Mouse (Mus musculus): Measurements from ENCODE around the gene Pkd1l1. TPM values are rescaled to one million over a fixed set of nuclear protein-coding genes. Genes with fewer than 3 reads are reported as not detected.

The Pkd1l1 gene
- polyA plus RNA-seq, 1 experiment from 2014 or later, result 0.10 TPM

DNA sequence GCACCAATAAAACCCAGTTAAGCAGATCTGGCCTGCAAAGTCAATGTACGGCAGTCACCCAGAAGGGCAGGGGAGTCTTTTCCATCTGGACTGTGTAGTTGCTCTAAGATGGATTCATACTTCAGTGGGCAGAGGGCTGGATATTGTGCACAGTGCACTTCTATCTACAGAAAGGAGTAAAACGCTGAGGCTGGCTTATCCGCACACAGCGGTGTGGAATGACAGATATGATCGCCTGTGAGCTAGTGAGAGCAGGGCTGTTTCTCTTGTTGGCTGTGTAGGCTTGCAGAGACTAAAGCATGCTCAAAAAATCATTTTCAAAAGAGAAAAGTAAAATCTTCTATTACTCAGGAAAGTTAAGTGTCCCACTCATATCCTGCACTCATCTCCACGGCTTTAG, 973 bp downstream of the Pkd1l1 start:
- WGBS, result 58% methylated on average over 6 of the region's 6 CpGs
- no peaks in the 10 kb centered on the region for H3K36me3 ChIP-seq

DNA sequence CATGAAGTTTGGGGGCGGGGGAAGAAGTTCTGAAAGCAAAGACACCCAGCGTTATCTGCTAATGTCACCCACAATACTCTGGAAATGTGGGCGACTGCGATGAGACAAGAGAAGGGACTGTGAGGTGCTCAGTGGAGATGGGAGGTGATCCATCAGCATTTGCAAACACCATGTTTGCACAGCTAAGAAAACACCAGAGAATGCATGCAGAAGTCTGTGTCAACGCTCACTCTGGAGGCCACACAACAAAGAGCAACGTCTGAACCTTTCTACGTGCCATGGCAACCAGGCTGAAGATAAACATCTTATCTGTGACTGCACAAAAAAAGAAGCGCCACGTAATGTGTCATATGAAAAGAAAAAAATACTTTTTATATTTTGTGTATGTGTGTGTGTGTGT, 2.6 kb downstream of the Pkd1l1 start:
- Histone ChIP-seq H3K4me2 (no peak overlapping the region), H3K4me3 (no peak overlapping the region), H3K36me3 (no peaks in the 10 kb centered on the region), H3K4me1 (no peaks in the 10 kb centered on the region), H3K27me3 (no peaks in the 10 kb centered on the region), H3K9ac (no peak overlapping the region), H3K9me3 (no peaks in the 10 kb centered on the region), H3K27ac (no peak overlapping the region)
- WGBS, result 35% methylated on average over 9 of the region's 9 CpGs
- no peak for ATAC-seq (ENCODE audit: borderline replicate concordance, extremely low read depth, low FRiP score, low TSS enrichment)

More for the DNA sequence above, 973 bp downstream of the Pkd1l1 start:
- Histone ChIP-seq H3K4me3 (no peak overlapping the region), H3K4me2 (no peak overlapping the region), H3K27me3 (no peaks in the 10 kb centered on the region), H3K9me3 (no peaks in the 10 kb centered on the region), H3K9ac (no peak overlapping the region), H3K4me1 (peaks cover 7% of the 10 kb centered on the region; the same call in 1 of the 2 replicates), H3K27ac (no peak overlapping the region)
- no peak for ATAC-seq (ENCODE audit: borderline replicate concordance, extremely low read depth, low FRiP score, low TSS enrichment)

DNA sequence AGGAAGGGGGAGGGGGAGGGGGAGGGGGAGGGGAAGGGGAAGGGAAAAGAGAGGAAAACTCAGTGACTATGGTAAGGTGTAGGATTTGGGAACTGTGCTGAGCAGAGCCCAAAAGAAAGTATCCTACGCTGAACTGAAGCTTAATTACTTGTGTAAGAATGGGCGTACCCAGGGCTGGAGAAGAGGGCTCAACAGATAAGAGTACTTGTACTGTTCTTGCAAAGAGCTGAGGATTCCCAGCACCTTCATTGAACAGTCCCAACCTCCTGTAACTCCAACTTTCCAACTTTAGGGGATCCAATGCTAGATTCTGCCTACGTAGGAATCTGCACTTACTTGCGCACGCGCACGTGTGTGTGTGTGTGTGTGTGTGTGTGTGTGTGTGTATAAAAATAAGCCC, 5.0 kb downstream of the Pkd1l1 start:
- Histone ChIP-seq H3K9ac (no peak overlapping the region), H3K4me2 (no peak overlapping the region), H3K27ac (no peak overlapping the region), H3K36me3 (no peaks in the 10 kb centered on the region), H3K9me3 (no peaks in the 10 kb centered on the region), H3K4me1 (no peaks in the 10 kb centered on the region), H3K4me3 (no peak overlapping the region), H3K27me3 (no peaks in the 10 kb centered on the region)
- WGBS, result 95% methylated on average over 7 of the region's 7 CpGs
- no peak for ATAC-seq (ENCODE audit: borderline replicate concordance, extremely low read depth, low FRiP score, low TSS enrichment)

DNA sequence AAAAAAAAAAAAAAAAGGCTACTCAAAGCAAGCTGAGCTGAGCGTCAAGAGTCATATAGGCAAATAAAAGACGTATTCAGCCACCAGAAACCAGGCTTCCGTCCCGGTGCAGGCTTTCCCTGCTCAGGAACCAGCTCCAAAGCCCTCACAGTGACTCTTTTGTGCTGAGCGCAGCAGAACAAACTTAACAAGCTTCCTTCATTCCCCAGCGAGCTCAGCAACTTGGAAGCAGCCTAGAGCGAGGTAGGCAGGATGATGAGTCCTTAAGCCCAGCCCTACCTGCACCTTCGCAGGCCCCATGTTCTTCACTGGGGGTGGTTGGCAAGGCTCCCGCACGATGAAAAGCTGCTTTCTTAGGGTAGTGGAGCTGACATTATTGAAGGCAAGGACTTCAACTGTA, 14.5 kb downstream of the Pkd1l1 start:
- no peaks in the 10 kb centered on the region for H3K27me3 ChIP-seq
- H3K4me2 ChIP-seq, result no peak overlapping the region
- no peak overlapping the region for H3K9ac ChIP-seq
- H3K27ac ChIP-seq, result peak overlapping the region; percentile 73
- no peaks in the 10 kb centered on the region for H3K9me3 ChIP-seq
- H3K4me3 ChIP-seq, result no peak overlapping the region
- peaks cover 7% of the 10 kb centered on the region; the same call in 1 of the 2 replicates for H3K4me1 ChIP-seq
- peak; percentile 64; the same call in 1 of the 2 replicates for ATAC-seq (ENCODE audit: borderline replicate concordance, extremely low read depth, low FRiP score, low TSS enrichment)
- H3K36me3 ChIP-seq, result no peaks in the 10 kb centered on the region
- WGBS, result 45% methylated on average over 10 of the region's 10 CpGs

DNA sequence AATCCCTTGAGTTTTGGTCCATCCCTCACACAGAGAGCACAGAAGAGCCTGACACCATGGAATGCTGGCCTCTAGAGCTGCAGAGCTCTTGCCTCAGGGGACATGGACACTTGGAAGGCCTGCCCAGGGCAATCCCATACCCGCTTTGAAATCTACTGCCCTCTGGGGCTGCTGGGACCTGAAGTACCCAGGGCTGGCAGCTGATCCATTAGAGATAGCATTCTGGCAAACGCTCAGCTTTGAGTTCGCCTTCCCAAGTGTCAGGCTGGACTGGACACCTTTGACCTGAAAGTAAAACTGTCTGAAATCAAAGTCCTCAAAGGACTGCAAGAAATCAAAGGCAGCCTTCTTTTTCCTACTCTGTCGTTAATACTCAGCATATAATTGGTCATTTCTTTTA, 15.0 kb downstream of the Pkd1l1 start:
- no peaks in the 10 kb centered on the region for H3K36me3 ChIP-seq
- H3K27ac ChIP-seq, result peak overlapping the region; percentile 73
- ATAC-seq (ENCODE audit: borderline replicate concordance, extremely low read depth, low FRiP score, low TSS enrichment), result no peak
- H3K4me2 ChIP-seq, result no peak overlapping the region
- peaks cover 7% of the 10 kb centered on the region; the same call in 1 of the 2 replicates for H3K4me1 ChIP-seq
- 21% methylated on average over 4 of the region's 4 CpGs for WGBS
- H3K27me3 ChIP-seq, result no peaks in the 10 kb centered on the region
- no peaks in the 10 kb centered on the region for H3K9me3 ChIP-seq
- no peak overlapping the region for H3K9ac ChIP-seq
- no peak overlapping the region for H3K4me3 ChIP-seq

DNA sequence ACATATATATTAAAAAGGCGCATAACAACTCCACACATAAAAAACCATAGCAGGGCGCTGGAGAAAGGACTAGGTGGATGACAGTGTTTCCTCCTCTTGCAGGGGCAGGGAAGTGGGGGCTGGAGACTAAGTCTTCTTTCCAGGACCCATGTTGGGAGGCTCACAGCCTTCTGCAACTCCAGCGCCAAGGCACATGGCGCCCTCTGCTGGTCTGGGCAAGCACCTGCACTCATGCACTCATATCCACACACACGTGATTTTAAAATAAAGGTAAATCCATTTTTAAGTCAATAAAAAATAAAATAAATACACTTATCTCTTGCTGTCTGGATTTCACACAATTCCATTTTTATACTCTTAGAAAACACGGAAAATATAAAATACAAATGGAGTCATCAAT, 16.0 kb downstream of the Pkd1l1 start:
- Histone ChIP-seq H3K9ac (no peak overlapping the region), H3K4me1 (peaks cover 7% of the 10 kb centered on the region; the same call in 1 of the 2 replicates), H3K36me3 (no peaks in the 10 kb centered on the region), H3K27me3 (no peaks in the 10 kb centered on the region), H3K27ac (no peak overlapping the region), H3K4me3 (no peak overlapping the region), H3K9me3 (no peaks in the 10 kb centered on the region), H3K4me2 (no peak overlapping the region)
- no peak for ATAC-seq (ENCODE audit: borderline replicate concordance, extremely low read depth, low FRiP score, low TSS enrichment)
- 67% methylated on average over 6 of the region's 6 CpGs for WGBS

DNA sequence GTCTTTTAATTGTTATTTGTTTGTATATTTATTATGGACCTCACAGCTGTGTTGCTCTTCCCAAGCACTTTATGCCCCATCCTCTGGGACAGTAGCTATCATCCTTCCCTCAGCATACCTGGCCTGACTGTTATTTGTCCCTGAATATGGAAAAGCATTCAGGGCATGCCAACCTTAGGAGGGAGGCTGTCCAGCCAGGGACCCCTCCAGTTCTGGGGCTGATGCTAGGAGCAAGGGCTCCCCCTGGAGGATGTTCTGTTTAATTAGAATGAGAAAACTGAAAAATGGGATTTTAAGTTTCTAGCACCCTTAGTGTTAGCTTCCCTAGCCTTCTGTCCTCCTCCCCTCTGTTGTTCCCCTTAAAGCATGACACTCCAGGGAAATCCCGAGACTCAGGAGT, 17.4 kb downstream of the Pkd1l1 start:
- Histone ChIP-seq H3K36me3 (no peaks in the 10 kb centered on the region), H3K4me1 (peaks cover 8% of the 10 kb centered on the region; the same call in 1 of the 2 replicates), H3K9ac (no peak overlapping the region), H3K27ac (no peak overlapping the region), H3K27me3 (no peaks in the 10 kb centered on the region), H3K4me3 (no peak overlapping the region), H3K9me3 (no peaks in the 10 kb centered on the region), H3K4me2 (no peak overlapping the region)
- ATAC-seq (ENCODE audit: borderline replicate concordance, extremely low read depth, low FRiP score, low TSS enrichment), result no peak
- 13% methylated on average over 1 of the region's 1 CpGs for WGBS

DNA sequence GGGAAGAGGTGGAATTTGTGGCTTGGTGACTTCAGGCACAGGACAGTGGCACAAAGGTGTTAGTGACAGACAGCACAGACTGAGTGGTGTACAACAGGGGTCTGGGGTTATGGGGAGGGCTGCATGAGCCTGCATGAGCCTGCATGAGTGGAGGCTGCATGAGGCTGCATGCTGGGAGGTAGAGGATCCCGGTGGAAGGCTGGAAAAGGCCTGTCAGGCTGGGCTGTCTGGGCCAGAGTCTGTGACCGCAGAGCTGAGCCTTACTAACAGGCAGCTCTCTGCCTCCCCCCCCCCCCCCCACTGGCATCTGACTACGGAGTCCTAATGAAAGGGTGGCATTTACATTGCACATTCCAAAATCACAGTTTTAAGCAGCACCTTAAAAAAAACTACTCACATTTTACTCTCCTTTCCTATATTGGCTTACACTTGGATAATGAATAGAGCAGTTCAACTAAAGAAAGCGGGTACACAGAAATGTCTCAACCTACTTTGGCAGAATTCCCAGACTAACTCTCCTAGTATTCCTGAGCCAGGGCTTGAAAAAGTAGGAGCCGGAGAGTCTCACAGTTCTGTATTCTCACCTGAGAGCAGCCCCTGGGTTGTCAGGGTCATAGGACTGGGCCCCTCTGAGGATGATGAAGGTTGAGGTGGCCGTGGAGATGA, 23.2 kb downstream of the Pkd1l1 start:
- H3K4me3 ChIP-seq, result no peak overlapping the region
- ATAC-seq (ENCODE audit: borderline replicate concordance, extremely low read depth, low FRiP score, low TSS enrichment), result peak; percentile 57
- H3K36me3 ChIP-seq, result no peaks in the 10 kb centered on the region
- no peak overlapping the region for H3K9ac ChIP-seq
- H3K9me3 ChIP-seq, result no peaks in the 10 kb centered on the region
- no peaks in the 10 kb centered on the region for H3K27me3 ChIP-seq
- H3K4me2 ChIP-seq, result no peak overlapping the region
- 27% methylated on average over 6 of the region's 6 CpGs for WGBS
- peak overlapping the region; percentile 94 for H3K27ac ChIP-seq
- H3K4me1 ChIP-seq, result peaks cover 25% of the 10 kb centered on the region

DNA sequence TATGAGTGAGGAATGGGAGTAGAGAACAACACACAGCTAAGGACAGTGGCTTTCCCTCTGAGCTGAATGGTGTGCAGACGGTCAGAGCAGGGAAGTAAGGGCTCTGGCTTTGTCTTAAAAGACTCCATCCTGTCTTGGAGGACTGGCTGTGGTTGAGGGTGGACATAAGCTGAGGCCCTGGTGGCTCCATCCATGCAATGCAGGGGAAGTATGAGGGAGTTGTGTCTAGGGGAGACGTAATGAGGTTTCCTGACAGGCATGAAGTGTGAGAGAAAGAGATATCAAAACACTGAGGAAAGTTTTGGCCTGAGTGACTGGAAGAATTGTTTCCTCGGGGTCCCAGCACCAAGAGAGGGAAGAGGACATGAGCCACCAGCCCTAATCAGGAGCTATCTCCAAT, 24.2 kb downstream of the Pkd1l1 start:
- H3K27ac ChIP-seq, result peak overlapping the region; percentile 94
- H3K4me2 ChIP-seq, result no peak overlapping the region
- peak; percentile 62; the same call in 1 of the 2 replicates for ATAC-seq (ENCODE audit: borderline replicate concordance, extremely low read depth, low FRiP score, low TSS enrichment)
- no peak overlapping the region for H3K4me3 ChIP-seq
- H3K4me1 ChIP-seq, result peaks cover 25% of the 10 kb centered on the region
- H3K36me3 ChIP-seq, result no peaks in the 10 kb centered on the region
- H3K27me3 ChIP-seq, result no peaks in the 10 kb centered on the region
- no peak overlapping the region for H3K9ac ChIP-seq
- no peaks in the 10 kb centered on the region for H3K9me3 ChIP-seq
- WGBS, result 22% methylated on average over 3 of the region's 3 CpGs

DNA sequence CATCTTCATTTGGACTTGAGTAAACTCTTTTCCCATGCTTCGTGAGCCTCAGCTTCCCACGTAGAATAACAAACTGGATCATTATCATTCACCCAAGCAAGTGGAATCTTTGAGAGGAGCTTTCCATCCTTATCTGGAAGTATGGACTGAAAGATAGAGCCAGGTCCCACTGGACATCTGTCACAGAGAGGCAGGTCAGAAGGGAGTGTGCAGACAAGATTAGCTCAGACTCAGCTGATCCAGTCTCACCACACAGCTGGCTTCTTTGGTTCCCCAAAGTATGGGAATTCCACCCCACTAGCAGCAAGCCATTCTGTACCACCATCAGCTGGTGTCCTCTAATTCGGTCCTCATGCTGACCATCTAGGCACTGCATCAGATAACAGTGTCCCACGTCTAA, 29.0 kb downstream of the Pkd1l1 start:
- no peaks in the 10 kb centered on the region for H3K36me3 ChIP-seq
- no peak overlapping the region for H3K4me2 ChIP-seq
- H3K4me3 ChIP-seq, result no peak overlapping the region
- no peak for ATAC-seq (ENCODE audit: borderline replicate concordance, extremely low read depth, low FRiP score, low TSS enrichment)
- no peak overlapping the region for H3K27ac ChIP-seq
- no peaks in the 10 kb centered on the region for H3K27me3 ChIP-seq
- peaks cover 15% of the 10 kb centered on the region for H3K4me1 ChIP-seq
- H3K9me3 ChIP-seq, result no peaks in the 10 kb centered on the region
- 67% methylated on average over 4 of the region's 4 CpGs for WGBS
- H3K9ac ChIP-seq, result no peak overlapping the region

DNA sequence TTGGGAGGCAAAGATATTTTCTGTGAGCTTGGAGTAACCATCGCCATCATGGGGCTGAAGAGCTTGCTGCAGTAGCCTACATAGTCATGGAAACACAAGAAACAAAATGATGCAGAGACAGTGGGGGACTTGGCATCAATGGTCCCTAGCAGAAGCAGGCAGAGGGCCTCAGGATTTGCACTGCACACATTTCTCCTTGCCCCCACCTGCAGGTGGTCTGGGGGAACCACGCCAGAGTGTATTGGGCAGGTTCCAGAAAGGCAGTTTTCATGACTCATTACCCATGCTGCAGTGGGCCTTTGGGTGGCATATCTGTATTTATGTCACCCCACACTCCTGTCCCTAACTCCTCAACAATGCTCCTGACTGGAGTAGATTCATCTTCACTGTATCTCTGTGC, 30.6 kb downstream of the Pkd1l1 start:
- H3K4me2 ChIP-seq, result no peak overlapping the region
- H3K9ac ChIP-seq, result no peak overlapping the region
- no peak overlapping the region for H3K4me3 ChIP-seq
- no peaks in the 10 kb centered on the region for H3K36me3 ChIP-seq
- WGBS, result 78% methylated on average over 2 of the region's 2 CpGs
- H3K4me1 ChIP-seq, result peaks cover 8% of the 10 kb centered on the region; the same call in 1 of the 2 replicates
- no peaks in the 10 kb centered on the region for H3K9me3 ChIP-seq
- H3K27ac ChIP-seq, result no peak overlapping the region
- no peaks in the 10 kb centered on the region for H3K27me3 ChIP-seq
- no peak for ATAC-seq (ENCODE audit: borderline replicate concordance, extremely low read depth, low FRiP score, low TSS enrichment)

DNA sequence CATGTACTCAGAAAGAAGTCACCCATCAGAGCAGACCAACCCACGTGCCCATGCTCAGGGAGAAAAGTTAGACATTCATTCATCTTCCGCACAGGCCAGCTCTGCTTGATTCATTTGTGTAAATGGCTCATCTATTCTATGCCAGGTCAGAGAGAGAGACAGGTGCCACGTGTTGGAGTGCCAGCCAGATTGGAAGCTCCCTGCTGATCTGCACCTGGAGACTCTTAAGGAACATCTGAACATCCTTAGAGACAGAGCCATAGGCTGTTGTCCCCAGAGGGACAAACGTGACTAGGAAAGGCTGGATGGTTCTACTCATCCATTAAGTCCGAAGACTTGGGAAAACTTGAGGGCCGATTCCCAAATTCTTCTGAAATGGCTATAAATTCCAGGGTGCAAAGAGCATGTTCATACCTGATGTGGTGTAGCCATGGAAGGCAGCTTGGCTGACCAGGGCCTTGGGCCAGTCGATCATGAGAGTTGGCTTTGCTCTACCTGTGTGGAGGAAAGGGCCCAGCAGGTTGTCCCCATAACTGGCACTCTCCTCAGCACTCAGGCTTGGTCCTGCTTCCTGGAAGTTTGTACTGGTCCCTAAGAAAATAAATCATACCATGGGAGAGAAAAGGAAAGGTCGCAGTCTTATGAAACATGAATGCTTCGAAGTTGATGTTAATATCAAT, 36.5 kb downstream of the Pkd1l1 start:
- H3K36me3 ChIP-seq, result no peaks in the 10 kb centered on the region
- H3K9me3 ChIP-seq, result no peaks in the 10 kb centered on the region
- H3K4me2 ChIP-seq, result no peak overlapping the region
- no peak overlapping the region for H3K9ac ChIP-seq
- H3K4me3 ChIP-seq, result no peak overlapping the region
- 78% methylated on average over 9 of the region's 9 CpGs for WGBS
- no peak overlapping the region for H3K27ac ChIP-seq
- ATAC-seq (ENCODE audit: borderline replicate concordance, extremely low read depth, low FRiP score, low TSS enrichment), result no peak
- peaks cover 8% of the 10 kb centered on the region; the same call in 1 of the 2 replicates for H3K4me1 ChIP-seq
- H3K27me3 ChIP-seq, result no peaks in the 10 kb centered on the region
